Mouse (Mus musculus): ENCODE measurements around the gene Mcm6. TPM values are rescaled to one million over a fixed set of nuclear protein-coding genes. Genes with fewer than 3 reads are reported as not detected.
"Not testable (repeated sequence)": the region's sequence is repeated elsewhere in the genome, so short reads cannot be mapped to it uniquely, and the experiment has no call there.

The Mcm6 gene
- total RNA-seq, 2 experiments from 2014 or later = 86.1 to 108 TPM

- ATAC-seq (replicated peaks; ENCODE audit: low FRiP score, poor library complexity, severe bottlenecking) = no peak
Measured at GRCm38 (mm10) chr1:128344232-128344631, 15.2 kb downstream of the Mcm6 start.

GRCm38 (mm10) chr1:128337708-128338320 lies 21.6 kb downstream of the Mcm6 start:
- ATAC-seq (replicated peaks; ENCODE audit: low FRiP score, poor library complexity, severe bottlenecking) = no peak

GRCm38 (mm10) chr1:128330313-128330712 lies 29.2 kb downstream of the Mcm6 start:
- ATAC-seq (replicated peaks; ENCODE audit: low FRiP score, poor library complexity, severe bottlenecking) = no peak

GRCm38 (mm10) chr1:128328218-128328617 lies 31.2 kb downstream of the Mcm6 start, which contains the start of gene Lct:
TSS of gene Lct (minus strand) at chr1:128328318.
- no peak for ATAC-seq (replicated peaks; ENCODE audit: low FRiP score, poor library complexity, severe bottlenecking)

GRCm38 (mm10) chr1:128327165-128327564 lies 32.3 kb downstream of the Mcm6 start:
- no peak for ATAC-seq (replicated peaks; ENCODE audit: low FRiP score, poor library complexity, severe bottlenecking)

- ATAC-seq (replicated peaks; ENCODE audit: low FRiP score, poor library complexity, severe bottlenecking) = no peak
Measured at GRCm38 (mm10) chr1:128324776-128325175, 34.7 kb downstream of the Mcm6 start.

- no peak for ATAC-seq (replicated peaks; ENCODE audit: low FRiP score, poor library complexity, severe bottlenecking)
Measured at GRCm38 (mm10) chr1:128323026-128323643, 36.3 kb downstream of the Mcm6 start.

- not testable (repeated sequence) for ATAC-seq (replicated peaks; ENCODE audit: low FRiP score, poor library complexity, severe bottlenecking)
Measured at GRCm38 (mm10) chr1:128319266-128319665, 40.2 kb downstream of the Mcm6 start.

- ATAC-seq (replicated peaks; ENCODE audit: low FRiP score, poor library complexity, severe bottlenecking) = no peak
Measured at GRCm38 (mm10) chr1:128314665-128315064, 44.8 kb downstream of the Mcm6 start.

GRCm38 (mm10) chr1:128309043-128309442 lies 50.4 kb downstream of the Mcm6 start:
- no peak for ATAC-seq (replicated peaks; ENCODE audit: low FRiP score, poor library complexity, severe bottlenecking)

GRCm38 (mm10) chr1:128303900-128304299 lies 55.6 kb downstream of the Mcm6 start:
- no peak for ATAC-seq (replicated peaks; ENCODE audit: low FRiP score, poor library complexity, severe bottlenecking)

GRCm38 (mm10) chr1:128295717-128296528 lies 63.5 kb downstream of the Mcm6 start:
- ATAC-seq (replicated peaks; ENCODE audit: low FRiP score, poor library complexity, severe bottlenecking) = no peak

GRCm38 (mm10) chr1:128295296-128295695 lies 64.2 kb downstream of the Mcm6 start:
- ATAC-seq (replicated peaks; ENCODE audit: low FRiP score, poor library complexity, severe bottlenecking) = no peak

- ATAC-seq (replicated peaks; ENCODE audit: low FRiP score, poor library complexity, severe bottlenecking) = no peak
Measured at GRCm38 (mm10) chr1:128293524-128293923, 65.9 kb downstream of the Mcm6 start.

- ATAC-seq (replicated peaks; ENCODE audit: low FRiP score, poor library complexity, severe bottlenecking) = no peak
Measured at GRCm38 (mm10) chr1:128290295-128290694, 69.2 kb downstream of the Mcm6 start.

GRCm38 (mm10) chr1:128285136-128285535 lies 74.3 kb downstream of the Mcm6 start:
- ATAC-seq (replicated peaks; ENCODE audit: low FRiP score, poor library complexity, severe bottlenecking) = no peak

- ATAC-seq (replicated peaks; ENCODE audit: low FRiP score, poor library complexity, severe bottlenecking) = no peak
Measured at GRCm38 (mm10) chr1:128284157-128284690, 75.2 kb downstream of the Mcm6 start.

GRCm38 (mm10) chr1:128282924-128283323 lies 76.5 kb downstream of the Mcm6 start:
- no peak for ATAC-seq (replicated peaks; ENCODE audit: low FRiP score, poor library complexity, severe bottlenecking)

GRCm38 (mm10) chr1:128281753-128282152 lies 77.7 kb downstream of the Mcm6 start:
- ATAC-seq (replicated peaks; ENCODE audit: low FRiP score, poor library complexity, severe bottlenecking) = no peak
